In genomic region chr5:5540385-5540784, GRCm38 (mm10) we compare ENCODE assay signal across 14 mouse cellular contexts. TPM values are rescaled to one million over a fixed set of nuclear protein-coding genes. Genes with fewer than 3 reads are reported as not detected.
"Had no signal": no experiment of that assay in that cellular context is flagged by ENCODE, and none has a peak within 500 bp of the region (broad histone marks: within the 10 kb centered on the region; RNA-seq: fewer than 3 reads in every experiment).

No protein-coding gene starts in this region.

- DNase-seq: kidney, adult 18-20 months; kidney, postnatal 10 days; left cerebral cortex, postnatal 4 days; lung, embryonic 14.5 days; lung, postnatal 10 days; lung, postnatal 4 days; thymus, adult 2 months; thymus, postnatal 36 days had no signal

- ATAC-seq: intestine, embryonic 15.5 days had no signal

- H3K9me3 ChIP-seq: intestine, embryonic 15.5 days; limb, embryonic 13.5 days; liver, embryonic 12.5 days; megakaryocyte, embryonic 14.5 days had no signal

- H3K27ac ChIP-seq: intestine, embryonic 15.5 days; limb, embryonic 13.5 days; liver, embryonic 12.5 days had no signal

- H3K4me1 ChIP-seq: intestine, embryonic 15.5 days; limb, embryonic 13.5 days; liver, embryonic 12.5 days had no signal

- H3K4me2 ChIP-seq: intestine, embryonic 15.5 days; limb, embryonic 13.5 days; liver, embryonic 12.5 days; lung, embryonic 14.5 days had no signal

- H3K9ac ChIP-seq: intestine, embryonic 15.5 days; limb, embryonic 13.5 days; liver, embryonic 12.5 days; lung, embryonic 14.5 days had no signal

- H3K27me3 ChIP-seq: intestine, embryonic 15.5 days; limb, embryonic 13.5 days; liver, embryonic 12.5 days; megakaryocyte, embryonic 14.5 days had no signal

- H3K4me3 ChIP-seq: intestine, embryonic 15.5 days; limb, embryonic 13.5 days; liver, embryonic 12.5 days; megakaryocyte, embryonic 14.5 days had no signal

RNA-seq across cellular contexts. Expression of gene Gm8773, which starts 33.2 kb away (rescaled TPM):
- total RNA-seq: layer of hippocampus, adult 8-10 months; left cerebral cortex, adult 18-20 months had no signal
